Mouse (Mus musculus) heart, postnatal 25 days (tissue): ENCODE data around the gene Hook2. TPM values are rescaled to one million over a fixed set of nuclear protein-coding genes. Genes with fewer than 3 reads are reported as not detected.

Source experiments
- DNase-seq: peaks from one replicate; pipeline ENCODE4 v3.0.0; 2022; ENCODE audit warnings: low spot score
- intact Hi-C: fragments of 180-260 bp; cut with DNase I; formaldehyde crosslinking; loops from one replicate; pipeline ENCODE4 v1.15.1; 2025
- total RNA-seq, 2 experiments: library from RNA; stranded (reverse); gene quantifications; 2 replicates each; pipeline ENCODE4 v1.2.3; 2021

Hook2 gene
- total RNA-seq, 2 experiments from 2014 or later, result 2.0 to 2.1 TPM

DNA sequence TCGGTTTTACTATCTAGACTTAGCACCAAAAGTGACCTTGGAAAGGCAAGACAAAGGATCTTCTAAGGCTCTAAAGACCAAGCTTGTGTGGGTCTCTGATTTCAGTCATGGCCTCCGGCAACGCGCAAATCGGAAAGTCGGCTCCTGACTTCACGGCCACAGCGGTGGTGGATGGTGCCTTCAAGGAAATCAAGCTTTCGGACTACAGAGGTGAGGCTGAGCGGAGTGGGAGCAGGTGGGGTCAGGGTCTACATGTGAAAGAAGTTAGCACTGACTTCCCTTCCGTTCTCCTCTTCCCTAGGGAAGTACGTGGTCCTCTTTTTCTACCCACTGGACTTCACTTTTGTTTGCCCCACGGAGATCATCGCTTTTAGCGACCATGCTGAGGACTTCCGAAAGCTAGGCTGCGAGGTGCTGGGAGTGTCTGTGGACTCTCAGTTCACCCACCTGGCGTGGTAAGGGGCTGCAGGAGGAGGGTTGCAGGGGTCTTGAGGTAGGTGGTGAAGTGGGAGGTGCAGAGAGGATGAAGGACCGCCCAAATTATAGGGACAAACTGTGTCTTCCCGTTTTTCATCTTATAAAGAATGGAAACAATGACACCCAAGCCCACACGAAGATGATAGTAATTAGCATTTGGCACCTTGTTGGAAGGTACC lies 20.1 kb upstream of the Hook2 start:
- intact Hi-C loops, result no loop called here
- no peak for DNase-seq

DNA sequence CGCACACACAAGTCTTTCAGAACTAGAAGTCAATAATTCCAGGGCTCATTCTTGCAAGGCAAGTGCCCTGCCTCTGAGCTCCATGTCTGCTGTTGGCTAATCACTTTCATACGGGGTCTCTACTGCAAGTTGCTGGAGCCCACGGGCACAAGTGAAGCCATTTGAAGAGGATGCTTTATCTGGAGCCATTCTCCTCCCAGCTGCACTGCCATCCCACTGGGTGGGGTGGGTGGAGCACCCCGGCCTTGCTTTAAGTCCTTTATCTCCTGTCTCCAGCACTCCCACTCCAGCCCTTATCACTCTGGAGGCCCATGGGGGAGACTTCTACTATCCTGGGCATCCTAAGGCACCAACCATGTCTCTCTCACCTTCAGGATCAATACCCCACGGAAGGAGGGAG lies 19.5 kb upstream of the Hook2 start:
- intact Hi-C loops, result no loop called here
- DNase-seq, result no peak

DNA sequence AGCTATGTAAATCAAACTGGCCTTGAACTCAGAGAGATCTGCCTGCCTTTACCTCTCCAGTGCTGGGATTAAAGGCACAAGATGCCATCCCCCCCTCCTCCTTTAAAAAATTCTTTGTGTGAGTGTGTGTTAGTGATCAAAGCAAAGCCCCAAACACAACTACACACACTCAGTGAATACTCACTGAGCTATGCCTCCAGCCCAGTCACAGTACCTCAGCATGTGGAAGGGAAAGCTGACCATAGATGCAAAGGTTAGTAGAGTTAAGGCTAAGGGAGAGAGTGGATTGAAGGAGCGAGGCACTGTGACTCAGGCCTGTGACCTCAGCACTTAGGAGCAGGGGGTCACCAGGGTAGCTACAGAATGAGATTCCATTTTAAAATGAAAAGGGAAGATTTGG lies 17.3 kb upstream of the Hook2 start:
- no peak for DNase-seq
- intact Hi-C loops, result no loop called here

- no peak for DNase-seq
- intact Hi-C loops, result no loop called here
Measured at GRCm38 (mm10) chr8:84973803-84974542, 16.4 kb upstream of the Hook2 start.

DNA sequence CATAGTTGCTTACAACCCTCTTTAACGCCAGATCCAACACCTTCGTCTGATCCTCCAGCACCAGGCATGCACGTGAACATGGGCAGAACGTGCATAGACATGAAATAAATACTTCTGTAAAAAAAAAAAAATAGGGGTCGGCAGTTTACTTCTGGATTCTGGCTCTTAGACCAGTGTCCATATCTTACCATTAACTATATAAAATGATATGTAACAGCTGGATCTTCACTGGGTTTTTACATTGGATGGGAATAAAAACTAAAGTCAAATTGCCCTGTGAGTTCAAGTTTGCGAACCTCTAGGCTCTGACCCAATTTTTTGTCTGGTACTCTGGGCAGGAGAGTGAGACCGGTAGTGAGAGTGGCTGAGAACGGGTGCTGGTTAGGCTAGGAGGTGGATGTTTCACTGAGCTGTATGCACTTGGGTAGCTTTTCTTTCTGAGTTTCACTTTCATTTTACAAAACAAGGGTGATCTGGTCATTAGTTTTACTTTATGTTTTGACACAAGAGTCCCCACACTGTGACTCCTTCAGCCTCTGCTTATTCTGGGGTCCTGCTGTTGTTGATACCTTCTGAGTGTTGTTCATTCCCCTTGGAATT lies 15.8 kb upstream of the Hook2 start:
- no peak for DNase-seq
- intact Hi-C loops, result loop anchor here (1.0 to 5.0 kb wide), 3 partner anchors 16 to 458 kb away; partner anchors contain the start of genes 4921524J17Rik, Hook2 and Ier2

DNA sequence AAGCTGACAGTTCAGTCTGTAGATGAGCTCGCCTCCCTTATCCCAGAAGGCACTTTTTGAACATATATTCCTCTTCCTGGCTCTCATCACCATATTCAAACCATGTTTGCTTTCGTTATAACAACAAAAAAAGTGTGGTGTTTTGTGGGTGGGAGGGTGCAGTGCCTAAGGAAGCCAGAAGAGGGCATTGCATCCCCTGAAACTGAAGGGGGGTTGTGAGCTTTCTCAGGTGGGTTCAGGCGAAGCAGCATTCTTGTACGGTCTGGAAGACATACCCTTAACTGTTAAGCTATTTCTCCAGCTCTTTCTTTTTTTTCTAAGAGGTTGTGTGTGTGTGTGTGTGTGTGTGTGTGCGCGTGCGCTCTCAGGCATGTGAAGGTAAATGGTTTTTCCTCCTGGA lies 15.0 kb upstream of the Hook2 start:
- intact Hi-C loops, result loop anchor here (1.0 to 5.0 kb wide), 3 partner anchors 15 to 457 kb away; partner anchors contain the start of genes 4921524J17Rik, Hook2 and Ier2
- DNase-seq, result no peak

- intact Hi-C loops, result loop anchor here (5.0 kb wide), 2 partner anchors 314 to 456 kb away; partner anchors contain the start of genes 4921524J17Rik and Ier2
- peak; percentile 94 for DNase-seq
Measured at GRCm38 (mm10) chr8:84976031-84976762, 14.2 kb upstream of the Hook2 start.

GRCm38 (mm10) chr8:84976763-84977434 lies 13.5 kb upstream of the Hook2 start:
- DNase-seq, result no peak
- intact Hi-C loops, result loop anchor here (5.0 kb wide), 2 partner anchors 315 to 455 kb away; partner anchors contain the start of genes 4921524J17Rik and Ier2

GRCm38 (mm10) chr8:84977435-84978247 lies 12.8 kb upstream of the Hook2 start:
- intact Hi-C loops, result loop anchor here (5.0 kb wide), 2 partner anchors 315 to 455 kb away; partner anchors contain the start of genes 4921524J17Rik and Ier2
- DNase-seq, result peak; percentile 50

GRCm38 (mm10) chr8:84978248-84978940 lies 12.0 kb upstream of the Hook2 start, which contains the start of gene Junb:
Junb (minus strand) TSS chr8:84978718.
- peak; percentile 98 for DNase-seq
- intact Hi-C loops, result loop anchor here (5.0 kb wide), 2 partner anchors 316 to 454 kb away; partner anchors contain the start of genes 4921524J17Rik and Ier2

- intact Hi-C loops, result loop anchor here (5.0 kb wide), 2 partner anchors 318 to 452 kb away; partner anchors contain the start of genes 4921524J17Rik and Ier2
- DNase-seq, result peak; percentile 93
Measured at GRCm38 (mm10) chr8:84979599-84980421, 10.6 kb upstream of the Hook2 start.

- DNase-seq, result peak; percentile 72
- intact Hi-C loops, result no loop called here
Measured at GRCm38 (mm10) chr8:84980622-84981358, 9.6 kb upstream of the Hook2 start.

DNA sequence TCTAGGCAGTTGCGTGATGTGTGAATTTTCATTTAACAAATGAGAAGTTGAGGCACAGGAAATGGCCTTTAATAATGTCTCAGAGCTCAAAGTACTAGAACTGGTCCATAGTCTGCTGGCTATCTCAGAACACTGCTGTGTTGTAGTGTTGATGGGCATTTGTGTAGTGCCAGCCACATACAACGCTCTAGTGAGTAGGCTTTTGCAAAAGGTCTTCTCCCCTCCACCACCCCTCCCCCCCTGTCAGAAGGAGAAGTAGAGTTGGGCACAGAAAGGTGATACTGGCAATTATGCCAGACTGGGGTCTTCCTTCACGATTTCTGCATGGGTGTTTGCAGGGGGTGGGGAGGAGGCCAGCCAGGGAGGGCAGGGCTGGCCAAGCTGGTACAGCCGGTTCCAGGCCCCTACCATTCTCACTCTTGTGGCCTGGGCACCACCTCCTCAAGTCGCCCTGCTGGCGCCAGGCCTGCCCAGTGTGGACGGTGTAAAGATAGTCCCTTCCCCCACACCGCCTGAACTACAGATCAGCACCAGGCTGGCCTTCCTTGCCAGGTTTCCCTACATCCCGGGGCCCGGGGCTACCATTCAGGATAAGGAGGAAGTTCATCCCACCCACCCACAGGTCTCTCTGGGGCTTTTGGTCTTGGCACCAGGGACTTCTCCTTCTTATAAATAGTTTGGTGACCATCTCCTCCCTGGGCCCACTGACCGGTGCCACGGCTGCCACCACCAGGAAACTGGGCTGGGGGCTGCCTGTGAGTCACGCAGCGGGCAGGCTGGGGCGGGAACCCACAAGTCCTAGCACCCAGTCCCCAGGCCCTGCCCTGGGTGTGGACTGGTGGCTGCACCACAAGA lies 8.5 kb upstream of the Hook2 start:
- intact Hi-C loops, result no loop called here
- DNase-seq, result no peak

GRCm38 (mm10) chr8:84982499-84983011 lies 7.8 kb upstream of the Hook2 start:
- no peak for DNase-seq
- intact Hi-C loops, result no loop called here
